Mouse (Mus musculus): ENCODE measurements around the gene Hist1h2ae.

Gene Hist1h2ae

DNA sequence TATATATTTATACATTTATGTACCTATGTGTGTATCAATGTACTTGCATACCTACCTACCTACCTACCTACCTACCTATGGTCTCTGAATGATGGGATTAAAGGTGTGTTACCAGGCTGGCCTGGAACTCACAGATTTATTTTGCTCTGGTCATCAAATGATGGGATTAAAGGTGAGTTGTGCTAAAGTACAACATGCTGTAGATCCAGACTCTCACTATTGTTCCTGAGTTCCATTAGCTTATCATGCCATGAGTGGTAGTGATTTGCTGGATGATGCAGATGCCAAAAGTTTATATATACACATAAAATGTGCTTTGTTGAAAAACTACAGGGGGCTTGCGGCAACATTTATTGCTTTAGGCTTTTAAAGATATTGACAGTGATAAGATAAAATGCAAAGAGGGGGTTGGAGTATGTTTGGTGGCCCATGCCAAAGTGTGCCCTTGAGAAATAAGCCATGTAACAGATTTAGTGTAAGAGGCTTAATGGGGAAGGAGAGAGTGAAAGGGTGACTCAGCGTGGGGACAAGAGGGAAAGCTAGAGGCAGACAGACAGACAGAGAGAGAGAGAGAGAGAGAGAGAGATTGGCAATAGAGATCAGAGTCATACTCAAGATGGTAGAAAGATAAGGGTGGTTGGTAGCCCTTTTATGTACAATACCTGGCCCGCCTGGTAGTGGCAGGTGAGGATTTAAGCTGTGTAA is 33.9 kb downstream of the Hist1h2ae start:
- DNase-seq: no peak

DNA sequence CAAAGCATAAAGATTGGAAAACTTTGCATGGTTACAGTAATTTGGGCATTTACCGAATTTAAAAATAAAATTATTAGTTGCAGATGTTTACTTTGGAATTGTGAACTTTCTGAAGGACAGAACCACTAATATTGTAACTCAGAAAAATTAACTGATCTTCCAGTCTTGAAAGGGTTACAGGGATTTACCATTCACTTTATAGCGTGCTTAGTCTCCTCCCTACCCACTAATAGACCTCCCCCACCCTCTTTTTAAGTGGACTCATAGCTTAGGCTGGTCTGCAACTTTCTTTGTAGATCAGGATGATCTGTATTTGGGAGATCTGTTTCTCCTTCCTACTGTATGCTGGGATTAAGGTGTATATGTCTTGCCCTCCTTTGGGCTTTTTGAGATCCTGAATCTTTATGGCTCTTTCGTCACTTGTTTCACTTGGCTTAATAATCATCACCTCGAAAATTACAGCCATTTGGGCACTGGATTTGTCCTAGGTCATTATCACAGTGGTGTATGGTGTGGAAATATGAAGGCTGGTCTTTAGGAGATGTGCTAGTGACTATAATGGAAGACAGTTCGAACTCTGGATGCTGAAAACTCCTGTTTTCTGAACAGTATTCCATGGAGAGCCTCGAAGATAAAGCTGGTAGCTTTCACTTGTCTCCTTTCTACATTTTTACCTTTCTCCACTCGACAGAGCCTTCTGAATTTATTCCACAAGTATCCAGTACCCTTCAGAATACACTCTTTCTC is 34.8 kb downstream of the Hist1h2ae start:
- no peak for DNase-seq

DNA sequence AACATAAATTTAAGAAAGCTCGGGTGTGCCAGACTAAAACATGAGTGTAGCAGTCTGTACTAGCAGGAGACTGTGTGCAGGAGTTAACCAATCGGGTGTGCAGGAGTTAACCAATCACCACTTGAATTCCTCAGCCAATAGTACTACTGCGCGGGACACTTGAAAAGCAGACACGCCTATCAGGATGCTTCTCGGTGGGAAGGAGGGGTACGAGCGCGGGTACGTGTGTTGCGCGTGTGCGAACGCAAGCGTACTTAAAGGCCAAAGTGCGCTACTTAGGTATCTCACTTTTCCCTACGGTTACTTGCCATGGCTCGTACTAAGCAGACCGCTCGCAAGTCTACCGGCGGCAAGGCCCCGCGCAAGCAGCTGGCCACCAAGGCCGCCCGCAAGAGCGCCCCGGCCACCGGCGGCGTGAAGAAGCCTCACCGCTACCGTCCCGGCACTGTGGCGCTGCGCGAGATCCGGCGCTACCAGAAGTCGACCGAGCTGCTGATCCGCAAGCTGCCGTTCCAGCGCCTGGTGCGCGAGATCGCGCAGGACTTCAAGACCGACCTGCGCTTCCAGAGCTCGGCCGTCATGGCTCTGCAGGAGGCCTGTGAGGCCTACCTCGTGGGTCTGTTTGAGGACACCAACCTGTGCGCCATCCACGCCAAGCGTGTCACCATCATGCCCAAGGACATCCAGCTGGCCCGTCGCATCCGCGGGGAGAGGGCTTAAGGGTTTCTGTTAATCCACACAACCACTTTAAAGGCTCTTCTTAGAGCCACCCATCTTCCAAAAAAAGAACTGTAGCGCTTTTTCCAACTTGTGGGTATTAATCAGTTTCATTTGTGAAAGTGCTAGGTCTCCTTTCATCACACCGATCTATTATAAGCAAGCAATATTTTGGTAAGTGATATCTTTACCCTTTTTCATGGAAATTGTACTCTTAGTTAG is 35.6 kb downstream of the Hist1h2ae start, which contains the start of gene Hist1h3g:
Gene Hist1h3g, plus strand, starts transcription at position 286 of the 939 bp plus-strand sequence.
- DNase-seq: peak; percentile 89

DNA sequence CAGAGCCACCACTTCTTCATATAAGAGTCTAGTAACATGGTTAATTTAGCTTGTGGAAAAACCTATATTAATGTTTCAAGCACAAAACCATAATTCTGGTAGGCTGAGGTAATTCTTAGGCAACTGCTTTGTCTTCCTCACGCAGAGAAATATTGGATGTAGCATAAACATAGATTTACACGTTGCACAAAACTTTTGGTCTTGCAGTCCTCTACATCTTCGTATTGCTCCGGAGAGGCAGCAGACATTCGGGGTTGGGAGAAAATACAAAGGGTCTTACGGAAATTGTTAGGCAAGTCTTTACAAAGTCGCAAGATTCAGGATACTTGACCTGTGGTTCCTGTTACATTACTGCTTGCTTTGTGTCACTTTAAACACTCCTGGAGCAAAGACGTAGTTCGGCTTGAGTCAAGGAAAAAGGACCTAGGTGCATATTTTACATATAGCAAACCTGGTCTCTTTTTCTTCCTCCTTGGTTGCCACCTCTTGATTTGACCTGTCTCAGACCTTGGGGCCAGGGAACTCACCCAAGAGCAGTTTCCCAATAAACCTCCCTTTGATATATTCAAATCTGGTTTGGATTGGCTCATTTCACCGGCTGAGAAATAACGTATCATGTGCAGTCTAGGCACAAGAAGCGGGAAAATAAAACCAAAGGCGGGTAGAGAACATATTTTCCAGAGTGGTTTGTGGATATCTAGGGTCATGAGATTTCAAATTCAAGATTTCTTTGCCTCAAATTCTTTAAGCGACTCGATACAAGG is 36.5 kb downstream of the Hist1h2ae start:
- DNase-seq: no peak

DNA sequence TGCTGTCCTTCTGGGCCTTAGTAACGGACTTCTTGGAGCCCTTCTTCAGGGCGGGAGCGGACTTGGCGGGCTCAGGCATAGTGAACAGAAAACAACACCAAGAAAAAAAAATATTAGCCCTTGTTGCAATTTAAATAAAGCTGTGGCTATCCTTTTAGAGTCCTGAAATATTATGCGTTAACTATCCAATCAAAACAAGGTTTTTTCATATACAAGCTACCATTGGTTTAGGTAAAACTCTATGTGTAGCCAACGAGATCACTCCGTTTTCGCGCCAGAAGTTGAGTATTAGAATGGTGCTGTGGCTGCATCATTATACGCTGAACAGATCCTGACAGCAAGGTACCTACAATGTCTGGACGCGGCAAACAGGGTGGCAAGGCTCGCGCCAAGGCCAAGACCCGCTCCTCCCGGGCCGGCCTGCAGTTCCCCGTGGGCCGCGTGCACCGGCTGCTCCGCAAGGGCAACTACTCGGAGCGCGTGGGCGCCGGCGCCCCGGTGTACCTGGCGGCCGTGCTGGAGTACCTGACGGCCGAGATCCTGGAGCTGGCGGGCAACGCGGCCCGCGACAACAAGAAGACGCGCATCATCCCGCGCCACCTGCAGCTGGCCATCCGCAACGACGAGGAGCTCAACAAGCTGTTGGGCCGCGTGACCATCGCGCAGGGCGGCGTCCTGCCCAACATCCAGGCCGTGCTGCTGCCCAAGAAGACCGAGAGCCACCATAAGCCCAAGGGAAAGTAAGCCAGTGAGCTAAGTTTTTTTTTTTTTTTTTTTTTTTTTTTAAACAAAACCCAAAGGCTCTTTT is 37.3 kb downstream of the Hist1h2ae start, which contains the start of gene Hist1h2af:
Gene Hist1h2af, plus strand, starts transcription at position 347 of the 808 bp plus-strand sequence.
- peak; percentile 84 for DNase-seq

DNA sequence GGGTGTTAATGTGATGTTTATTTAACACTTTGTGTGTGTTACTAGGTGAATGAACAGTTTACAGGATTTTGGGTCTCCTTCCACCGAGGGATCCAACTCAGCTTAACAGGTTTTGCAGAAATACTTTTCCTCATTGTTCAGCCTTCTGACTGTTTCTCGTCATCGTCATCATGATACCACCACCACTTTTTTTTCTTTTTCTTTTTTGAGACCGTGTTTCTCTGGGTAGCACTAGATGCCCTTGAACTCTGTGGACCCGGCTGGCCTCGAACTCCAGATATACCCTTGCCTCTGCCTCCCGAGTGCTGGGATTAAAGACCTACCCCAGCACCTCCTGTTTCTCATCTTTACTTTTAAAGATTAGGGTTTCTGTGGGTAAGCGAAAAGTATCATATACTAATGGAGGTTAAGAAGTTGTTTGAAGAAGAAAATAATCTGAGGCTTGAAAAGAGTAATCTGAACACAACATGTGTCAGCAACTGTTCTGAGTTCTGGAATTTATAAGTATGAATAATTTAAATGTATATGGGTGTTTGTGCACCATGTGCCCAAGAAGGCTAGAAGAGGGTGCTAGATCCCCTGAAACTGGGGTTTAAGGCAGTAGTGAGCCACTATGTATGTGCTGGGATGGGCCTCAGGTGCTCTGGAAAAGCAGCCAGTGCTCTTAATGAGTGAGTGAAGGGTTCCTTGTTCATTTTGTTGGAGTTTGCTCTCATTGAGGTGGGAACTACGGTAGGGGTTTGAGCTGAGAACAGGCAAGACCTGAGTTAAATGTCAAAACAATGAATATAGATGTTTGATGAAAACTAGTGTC is 38.6 kb downstream of the Hist1h2ae start:
- DNase-seq: no peak

DNA sequence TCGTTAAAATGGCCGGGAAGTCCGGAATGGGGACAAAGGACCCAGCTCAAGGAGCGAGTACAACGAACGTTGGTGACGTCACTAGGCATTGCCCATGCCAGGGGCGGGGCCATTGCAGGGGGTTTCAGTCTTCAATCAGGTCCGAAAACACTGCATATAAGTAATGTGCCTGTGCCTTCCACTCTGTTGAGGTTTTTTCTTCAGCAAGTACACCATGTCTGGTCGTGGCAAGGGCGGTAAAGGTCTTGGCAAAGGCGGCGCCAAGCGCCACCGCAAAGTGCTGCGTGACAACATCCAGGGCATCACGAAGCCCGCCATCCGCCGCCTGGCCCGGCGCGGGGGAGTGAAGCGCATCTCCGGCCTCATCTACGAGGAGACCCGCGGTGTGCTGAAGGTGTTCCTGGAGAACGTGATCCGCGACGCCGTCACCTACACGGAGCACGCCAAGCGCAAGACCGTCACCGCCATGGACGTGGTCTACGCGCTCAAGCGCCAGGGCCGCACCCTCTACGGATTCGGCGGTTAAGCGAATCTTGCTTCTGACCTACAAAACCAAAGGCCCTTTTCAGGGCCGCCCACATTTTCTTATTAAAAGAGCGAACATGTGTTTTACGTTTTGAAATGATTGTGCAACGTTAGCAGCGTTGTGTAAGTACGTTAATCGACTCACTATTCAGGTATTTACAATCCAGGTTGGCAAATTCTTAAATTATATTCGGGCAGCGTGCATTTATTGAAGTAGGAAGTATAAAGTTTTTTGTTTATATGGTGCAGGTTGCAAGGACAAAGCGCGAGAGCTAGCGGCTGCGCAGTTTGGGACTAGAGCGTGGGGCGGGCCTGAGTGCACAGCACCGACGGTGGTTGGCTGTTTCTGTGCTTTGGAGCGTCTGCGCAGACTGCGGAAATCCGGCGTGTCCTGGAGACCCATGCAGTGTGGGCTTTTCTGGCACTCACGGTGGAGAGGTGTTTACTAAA is 39.8 kb downstream of the Hist1h2ae start, which contains the start of gene Hist1h4h:
Gene Hist1h4h, plus strand, starts transcription at position 150 of the 975 bp plus-strand sequence.
- peak; percentile 99 for DNase-seq

DNA sequence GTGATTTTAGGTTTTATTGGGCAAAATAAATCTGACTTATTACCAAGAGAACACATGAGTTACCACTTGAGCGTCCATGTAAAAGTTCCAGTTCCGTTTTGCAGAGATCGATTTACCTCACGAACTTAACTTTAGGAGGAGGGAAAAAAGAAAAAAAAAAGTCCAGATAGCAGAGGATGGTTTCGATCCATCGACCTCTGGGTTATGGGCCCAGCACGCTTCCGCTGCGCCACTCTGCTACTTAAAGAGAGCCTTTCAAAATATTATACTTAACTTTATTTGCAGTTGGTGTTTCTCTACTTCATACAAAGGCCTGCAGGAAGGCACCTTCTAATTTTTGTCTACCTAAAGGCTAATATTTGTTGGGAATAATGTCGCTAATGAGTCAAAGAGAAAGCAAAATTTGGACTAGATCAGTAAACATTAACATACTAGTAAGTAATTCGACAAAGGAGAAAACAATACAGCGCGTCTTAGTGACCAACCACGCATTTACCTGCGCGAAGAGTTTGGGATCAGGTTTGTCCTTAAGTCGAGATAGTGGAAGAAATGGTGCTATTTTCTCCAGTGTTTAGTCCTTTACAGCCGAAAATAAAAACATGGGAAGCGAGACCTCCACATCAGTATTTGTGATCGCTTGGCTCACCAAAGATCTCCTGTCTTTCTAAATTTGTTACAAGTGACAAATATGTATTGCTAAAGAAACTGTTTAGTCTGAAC is 40.7 kb downstream of the Hist1h2ae start:
- peak; percentile 68 for DNase-seq

DNA sequence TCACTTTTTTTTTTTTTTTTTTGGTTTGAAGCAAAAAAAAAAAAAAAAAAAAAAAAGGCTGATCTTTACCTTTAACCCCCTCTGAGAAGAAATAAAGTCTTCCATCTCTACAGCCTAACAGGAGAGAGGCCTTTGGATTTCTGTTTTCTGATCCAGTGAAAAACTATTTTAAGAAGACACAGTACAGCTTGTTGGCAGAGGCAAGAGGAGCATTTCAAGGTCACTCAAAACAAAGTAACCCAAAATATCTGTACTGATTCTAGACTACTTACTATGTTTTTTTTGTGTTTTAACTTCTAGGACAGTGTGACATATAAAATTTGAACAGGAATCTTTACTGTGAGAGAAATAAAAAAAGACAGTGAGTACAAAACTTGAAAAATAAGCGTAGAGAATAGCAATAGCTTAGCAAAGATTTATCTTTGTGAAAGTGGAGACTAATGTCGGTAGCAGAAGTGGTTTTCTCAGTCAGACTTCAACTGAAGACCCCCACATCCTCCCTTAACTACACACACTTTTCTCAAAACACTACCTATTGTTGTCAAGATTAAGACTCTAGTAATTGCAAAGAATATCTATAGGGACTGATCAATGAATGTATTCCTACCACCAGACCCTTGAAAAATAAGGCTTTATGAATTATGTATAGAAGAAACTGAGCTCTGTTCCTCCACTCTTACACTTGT is 41.4 kb downstream of the Hist1h2ae start:
- DNase-seq: no peak

DNA sequence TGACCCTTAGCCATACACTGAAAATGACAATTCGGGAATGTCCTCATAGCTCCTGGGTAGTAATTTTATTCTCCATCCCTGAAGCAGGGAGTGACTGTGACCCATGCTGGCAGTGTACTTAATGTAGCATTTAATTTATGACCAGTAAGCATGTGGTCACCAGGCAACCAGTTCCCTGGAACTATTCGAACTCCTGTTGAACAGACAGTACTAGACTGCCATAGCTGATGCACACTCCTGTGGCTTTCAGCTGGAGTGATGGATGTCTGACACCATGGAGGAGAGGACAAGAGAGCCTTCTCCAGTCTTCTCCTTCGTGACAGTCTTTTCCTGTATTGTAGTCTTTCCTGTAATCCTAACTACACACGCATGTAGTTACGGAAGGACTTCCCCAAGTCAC is 42.0 kb downstream of the Hist1h2ae start:
- no peak for DNase-seq

DNA sequence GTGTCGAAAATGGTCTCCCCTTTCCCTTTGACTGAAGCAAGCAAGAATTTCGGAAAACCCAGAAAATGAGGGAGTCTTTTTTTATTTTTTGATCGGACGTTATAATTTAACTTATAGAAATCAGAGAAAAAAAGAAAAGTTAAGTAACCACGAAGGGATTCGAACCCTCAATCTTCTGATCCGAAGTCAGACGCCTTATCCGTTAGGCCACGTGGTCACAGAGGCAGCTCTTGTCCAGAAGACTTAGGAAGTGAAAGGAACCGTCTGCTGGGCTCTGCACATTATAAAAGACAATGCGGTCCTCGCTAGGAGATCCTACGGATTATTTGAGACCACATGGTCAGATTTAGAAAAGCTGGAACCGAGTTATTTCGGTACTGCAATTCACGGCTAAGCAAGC is 44.7 kb downstream of the Hist1h2ae start:
- peak; percentile 89 for DNase-seq

DNA sequence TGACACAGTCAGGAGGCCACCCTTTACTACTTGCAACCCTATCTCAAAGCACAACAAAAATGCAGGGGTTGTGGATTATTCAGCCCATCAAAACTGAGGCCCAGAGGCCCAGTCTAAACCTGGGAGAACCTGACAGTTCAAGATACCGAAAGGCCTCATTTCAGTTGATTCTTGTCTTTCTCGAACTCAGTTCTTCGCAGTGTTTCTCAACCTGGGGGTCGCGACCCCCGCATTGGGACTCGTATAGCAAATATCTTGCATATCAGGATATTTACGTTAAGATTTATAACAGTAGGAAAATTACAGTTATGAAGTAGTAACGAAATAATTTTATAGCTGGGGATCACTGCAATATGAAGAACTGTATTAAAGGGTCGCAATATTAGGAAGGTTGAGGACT is 45.1 kb downstream of the Hist1h2ae start:
- DNase-seq: no peak

DNA sequence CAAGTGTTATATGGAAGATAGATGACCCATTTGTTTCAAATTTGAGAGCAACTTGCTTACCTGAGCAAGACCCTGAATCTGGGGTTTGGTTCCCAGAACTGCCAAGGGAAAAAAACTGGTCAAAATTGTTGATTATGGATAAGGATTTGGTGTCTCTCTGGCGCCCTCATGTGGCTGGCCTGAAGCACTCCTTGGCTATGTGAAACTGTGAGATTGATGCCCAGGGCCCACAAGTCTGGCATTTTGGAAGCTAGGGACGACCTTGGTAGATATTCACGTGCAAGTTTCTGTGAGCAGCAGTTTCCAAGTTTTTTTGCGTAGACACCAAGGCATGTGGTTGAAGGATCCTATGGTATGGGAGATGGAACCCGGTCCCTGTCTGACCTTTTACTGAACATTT is 46.4 kb downstream of the Hist1h2ae start:
- DNase-seq: peak; percentile 70

DNA sequence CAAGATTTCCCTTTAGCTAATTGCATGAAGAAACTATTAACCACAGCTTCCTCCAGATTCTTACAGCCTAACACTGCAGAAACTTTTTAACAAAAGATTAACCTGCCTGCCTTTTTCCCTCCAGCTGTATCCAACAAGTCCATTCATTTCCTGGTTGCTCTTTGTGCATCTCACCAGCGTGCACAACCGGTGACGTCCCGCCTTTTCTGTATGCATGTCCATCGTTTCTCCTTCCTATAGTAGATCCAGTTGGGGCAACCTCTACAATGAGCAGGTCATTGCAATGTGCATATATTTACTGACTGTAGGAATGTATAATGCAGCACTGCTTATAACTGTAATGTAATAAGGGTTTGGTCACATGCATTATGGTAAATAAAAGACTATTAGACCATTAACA is 47.0 kb downstream of the Hist1h2ae start:
- no peak for DNase-seq

DNA sequence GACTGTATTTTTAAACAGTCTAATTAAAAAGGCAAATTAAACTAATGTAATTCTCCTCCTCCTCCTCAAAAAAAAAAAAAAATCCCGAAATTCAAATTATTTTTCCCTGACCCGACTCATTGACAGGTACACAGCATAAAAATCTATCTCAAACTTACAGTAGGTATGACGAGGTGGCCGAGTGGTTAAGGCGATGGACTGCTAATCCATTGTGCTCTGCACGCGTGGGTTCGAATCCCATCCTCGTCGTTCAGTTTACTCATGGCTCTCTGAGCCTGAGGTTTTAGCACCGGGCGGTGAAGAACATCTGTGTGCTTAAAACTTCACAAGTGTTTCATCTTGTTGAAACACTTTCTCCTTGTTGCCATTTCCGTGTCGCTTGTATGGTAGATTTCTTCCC is 49.3 kb downstream of the Hist1h2ae start:
- peak; percentile 70 for DNase-seq
